Mouse (Mus musculus) left cerebral cortex, adult 9 months (tissue): ENCODE results near the gene Far1.
A peak's percentile ranks its signal among the peaks of the same experiment; 100 is the strongest.

Experiments used
- DNase-seq, 2 experiments: peaks; one replicate each; pipeline ENCODE4 v3.0.0; 2022; ENCODE audit warnings: low spot score in 2 of 2

Far1 gene

DNA sequence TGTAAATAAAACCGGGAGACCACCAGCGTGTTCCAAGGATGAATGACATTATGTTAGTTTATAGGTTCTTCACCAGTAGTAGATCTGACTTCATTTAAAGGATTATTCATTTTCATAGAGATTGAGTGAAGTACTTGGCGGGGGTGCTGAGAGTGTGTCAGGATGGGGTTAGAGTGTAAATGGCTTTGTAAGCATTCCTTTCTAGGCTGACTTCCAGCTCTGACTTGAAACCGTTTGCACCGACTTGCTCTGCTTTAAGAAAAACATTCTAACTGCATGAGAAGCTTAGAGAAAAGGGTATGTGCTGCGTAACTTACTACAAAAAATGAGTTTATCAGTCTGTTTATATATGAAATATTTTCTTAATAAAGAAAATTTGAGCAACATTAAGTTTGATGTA, 57.5 kb downstream of the Far1 start:
- no peak for DNase-seq

DNA sequence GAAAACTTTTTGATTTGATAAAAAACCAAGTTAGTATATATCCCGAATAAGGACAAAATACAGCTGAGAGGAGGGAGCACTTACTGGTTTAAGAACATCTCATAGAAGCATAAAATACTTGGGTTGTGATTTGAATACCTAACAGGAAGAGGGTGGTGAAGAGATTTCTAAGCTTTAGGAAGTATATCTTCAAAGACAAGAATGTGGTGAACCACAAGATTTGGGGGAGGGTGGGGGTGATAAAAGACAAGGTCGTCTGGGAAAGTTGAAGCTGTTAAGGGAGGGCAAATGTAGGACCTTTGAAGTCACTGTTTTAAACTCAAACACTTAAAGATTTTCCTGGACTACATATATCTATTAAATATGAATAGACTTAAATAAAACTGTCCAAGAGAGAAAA, 59.1 kb downstream of the Far1 start:
- DNase-seq = no peak

DNA sequence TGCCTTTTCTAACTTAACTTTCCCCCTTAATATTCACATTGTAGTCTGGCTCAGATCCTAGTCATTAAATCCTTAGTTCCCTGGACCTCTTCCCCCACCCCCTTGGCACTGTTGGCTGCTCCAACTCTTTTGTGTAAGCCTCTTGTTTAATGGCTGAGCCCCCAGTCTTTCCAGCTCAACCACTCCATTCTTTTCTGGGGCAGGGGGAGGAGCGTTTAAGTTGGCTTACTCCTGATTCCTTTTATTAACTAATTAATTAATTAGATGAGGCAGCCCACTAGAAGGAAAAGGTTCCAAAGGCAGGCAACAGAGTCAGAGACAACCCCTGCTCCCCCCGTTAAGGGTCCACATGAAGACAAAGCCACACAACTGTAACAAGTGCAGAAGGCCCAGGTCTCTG, 68.5 kb downstream of the Far1 start:
- no peak for DNase-seq

DNA sequence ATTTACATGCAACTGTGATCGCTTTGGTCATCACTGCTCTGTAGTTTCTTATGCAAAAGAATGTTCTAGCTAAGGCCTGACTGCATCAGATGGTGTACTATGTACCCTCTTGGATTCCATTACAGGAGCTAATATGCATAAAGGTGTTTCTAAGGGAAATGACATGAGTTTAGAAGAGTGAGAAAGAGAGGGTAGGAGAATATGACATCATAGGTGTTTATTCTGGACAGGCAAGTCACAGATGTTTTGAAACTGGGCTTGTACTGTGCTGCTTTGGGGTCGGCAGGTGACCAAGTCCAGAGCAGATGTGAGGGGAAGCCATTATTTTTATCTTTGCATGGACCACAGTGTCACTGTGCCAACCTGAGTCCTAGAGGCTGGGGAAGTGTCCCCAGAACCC, 75.6 kb downstream of the Far1 start:
- no peak for DNase-seq

DNA sequence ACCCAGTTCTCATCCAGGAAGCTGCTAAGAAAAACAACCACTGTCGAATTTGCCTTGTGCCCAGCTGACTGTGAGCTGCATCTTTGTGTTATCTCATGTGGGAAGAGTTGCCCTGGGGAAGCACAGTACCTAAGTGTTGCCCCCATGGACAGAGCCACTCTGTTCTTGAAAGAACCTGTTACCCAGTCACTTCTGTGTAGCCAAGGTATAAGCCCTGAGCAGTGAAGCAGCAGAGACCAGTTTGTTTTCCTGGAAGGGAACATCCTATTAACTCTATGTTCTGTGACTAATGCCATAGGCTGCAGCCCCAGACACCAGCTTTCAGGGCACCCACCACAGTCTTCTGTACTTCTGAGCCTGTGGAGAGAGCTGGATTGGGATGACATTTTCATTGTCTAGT, 76.7 kb downstream of the Far1 start:
- no peak for DNase-seq

DNA sequence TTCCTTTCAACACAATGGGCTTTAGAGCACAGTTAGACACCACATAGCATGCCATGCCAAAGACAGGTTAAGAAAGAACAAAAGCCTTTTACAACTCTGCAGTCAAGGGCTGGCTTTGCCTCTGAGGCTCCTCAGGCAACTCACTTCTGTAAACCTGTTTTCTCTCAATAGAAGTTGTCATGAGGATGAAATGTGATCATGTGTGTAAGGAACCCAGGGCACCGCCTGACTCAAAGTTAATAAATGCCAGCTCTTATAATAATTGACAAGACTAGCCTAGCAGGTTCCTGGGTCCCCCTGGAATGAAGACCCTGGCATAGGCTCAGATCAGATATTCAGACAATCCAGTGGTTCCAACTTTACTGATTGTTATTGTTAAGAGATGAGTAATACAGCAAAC, 77.5 kb downstream of the Far1 start:
- no peak for DNase-seq

DNA sequence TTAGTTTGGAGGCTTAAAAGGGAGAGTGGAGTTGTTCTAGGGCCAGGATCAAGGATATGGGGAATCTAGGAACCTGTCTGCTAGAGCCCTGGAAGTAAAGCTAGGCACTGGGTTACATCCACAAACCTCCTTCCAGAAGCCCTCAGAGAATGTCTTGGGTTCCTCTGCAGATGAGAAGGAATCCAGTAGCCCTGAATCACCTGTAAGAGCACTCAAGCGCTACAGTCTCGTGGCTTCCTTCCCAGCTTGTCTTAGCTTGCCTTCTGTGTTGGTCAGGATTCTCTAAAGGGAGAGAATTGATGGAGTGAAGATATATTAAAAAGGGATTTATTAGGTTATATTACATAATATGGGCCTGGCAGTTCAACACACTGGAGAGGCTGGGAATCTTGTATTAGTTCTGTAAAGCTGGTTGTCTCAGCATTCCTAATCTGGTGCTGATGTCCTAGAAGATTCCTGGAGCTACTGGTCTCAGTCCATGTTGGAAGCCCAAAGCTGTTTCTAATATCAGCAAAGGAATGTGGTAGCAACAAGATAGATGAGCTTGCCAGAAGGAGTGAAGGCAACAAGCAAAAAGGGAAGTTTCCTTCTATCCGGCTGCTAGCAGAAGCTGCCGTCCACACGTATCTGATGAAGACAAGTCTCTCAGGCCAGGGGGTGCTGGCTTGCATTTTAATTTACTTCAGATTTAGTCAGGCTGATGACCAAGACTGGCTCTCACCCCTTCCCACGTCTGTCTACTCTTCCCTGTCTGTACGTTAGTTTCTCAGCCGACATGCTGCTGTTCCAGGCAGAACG, 78.1 kb downstream of the Far1 start:
- DNase-seq = no peak

DNA sequence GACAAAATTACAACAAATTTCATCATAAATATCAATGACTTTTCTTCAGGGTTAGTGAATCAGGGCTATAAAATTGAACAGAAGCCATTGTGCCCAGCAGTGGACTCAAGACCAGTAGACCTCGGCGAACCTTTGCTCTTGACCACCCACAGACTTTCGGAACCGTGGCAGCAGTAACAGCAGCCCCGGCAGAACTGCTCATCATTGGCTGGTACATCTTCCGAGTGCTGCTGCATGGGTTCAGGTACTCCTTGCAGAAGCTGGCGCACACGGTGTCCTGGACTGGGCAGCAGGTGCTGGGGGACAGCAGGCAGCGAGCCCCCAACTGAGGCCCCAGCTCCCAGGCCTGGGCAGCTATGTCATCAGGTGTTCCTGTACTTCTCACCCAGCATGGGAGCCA, 79.1 kb downstream of the Far1 start:
- DNase-seq = no peak

DNA sequence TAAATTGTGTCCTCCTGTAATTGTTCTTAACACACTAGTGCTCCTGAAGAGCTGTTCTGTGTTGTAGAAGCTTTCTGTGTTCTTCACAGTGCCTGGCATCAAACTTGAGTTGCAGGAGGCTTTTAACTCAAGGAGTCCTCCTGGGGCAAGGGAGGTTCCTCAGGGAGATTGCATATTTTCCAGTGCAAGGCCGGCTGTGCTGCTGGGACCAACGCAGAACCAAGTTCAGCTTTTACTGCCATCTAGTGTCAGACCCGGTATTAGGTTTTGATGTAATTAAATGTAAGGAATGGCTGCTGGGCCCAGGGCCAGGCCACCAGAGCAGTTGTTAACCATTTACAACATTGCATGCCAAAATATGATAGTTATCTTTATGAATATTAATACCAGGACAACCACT, 80.7 kb downstream of the Far1 start:
- peak in 1 of 2 experiments; percentile 67 for DNase-seq

DNA sequence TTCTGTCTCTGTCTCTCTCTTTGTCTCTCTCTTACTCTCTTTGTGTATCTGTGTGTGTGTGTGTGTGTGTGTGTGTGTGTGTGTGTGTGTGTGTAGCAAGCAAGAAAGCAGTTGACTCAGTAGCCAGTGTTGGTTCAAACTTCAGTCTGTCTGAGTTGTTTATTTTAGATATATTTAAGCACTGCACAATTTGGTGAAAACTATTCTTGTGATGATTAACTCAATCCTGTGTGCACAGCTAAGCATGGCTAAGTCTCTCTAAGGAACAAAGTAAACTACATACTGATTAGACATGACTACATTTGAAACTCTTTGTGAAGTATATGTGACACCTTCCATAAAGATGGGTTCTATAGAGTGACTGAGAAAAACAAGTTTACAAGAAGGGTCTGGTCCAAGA, 83.6 kb downstream of the Far1 start:
- no peak for DNase-seq

DNA sequence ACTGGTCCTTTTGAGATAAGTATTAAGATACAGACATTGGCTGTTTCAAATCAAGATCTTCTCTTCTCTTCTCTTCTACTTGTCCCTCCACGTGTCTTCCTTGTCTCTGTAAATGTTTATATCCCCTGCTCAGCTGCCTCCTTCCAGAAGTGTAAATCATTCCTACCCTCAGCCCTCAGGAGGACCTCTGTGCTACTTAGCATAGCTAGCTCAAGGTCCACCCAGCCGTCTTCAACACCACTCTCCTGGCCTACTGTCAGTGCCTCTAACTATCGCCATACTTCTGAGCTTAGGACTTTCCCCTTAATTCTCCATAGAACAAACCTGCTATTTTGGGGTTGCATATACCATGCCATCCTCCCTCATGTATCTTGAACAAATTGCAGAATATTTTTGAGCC, 88.2 kb downstream of the Far1 start:
- no peak for DNase-seq

DNA sequence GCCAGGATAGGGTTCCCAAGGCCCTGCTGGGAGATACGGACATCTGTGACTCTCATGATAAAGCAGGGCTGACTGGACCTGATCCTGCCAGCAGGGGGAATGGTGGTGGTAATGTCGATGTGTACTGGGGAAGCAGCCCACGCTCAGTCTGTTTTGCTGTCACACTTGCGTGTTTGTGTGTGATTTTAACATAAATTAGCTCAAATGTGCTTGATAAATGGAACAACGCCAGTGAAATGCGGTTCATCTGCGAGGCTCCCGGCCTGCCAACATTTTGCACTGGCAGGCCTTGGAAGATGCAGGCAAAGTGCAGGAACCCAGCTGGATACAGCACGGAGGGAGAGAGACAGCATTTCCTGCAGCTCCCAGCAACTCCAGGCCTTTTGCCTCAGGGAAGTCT, 94.3 kb downstream of the Far1 start:
- DNase-seq = peak in 1 of 2 experiments; percentile 76

DNA sequence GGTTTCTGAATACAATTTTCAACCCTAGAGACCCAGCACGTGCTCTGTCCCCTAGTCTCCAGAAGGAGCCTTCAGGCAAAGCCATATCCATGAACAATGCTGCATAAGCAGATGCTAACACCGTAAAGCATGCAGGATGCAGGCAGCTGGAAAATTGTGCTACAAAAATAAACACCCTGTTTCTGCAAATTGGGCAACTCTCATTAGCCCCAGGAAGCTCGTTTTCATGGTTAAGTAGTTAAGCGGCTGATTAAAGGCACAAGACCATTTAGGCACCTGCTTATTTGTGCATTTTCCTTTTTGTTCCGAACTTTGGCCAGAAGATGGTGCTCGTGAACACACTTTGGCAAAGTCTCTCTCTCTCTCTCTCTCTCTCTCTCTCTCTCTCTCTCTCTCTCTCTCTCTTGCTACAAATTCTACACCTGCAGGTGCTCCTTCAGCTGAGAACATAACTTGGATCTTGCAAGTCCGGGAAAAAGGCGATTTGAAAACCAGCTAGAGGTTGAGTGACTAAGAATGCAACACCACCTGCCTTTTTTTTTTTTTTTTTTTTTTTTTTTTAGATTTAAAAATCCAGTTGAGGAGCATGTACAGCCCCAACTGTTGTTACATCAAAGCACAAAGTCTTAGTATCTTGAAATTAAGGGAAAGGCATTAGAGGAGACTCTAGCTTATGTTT, 95.5 kb downstream of the Far1 start:
- peak in 1 of 2 experiments; percentile 76 for DNase-seq

DNA sequence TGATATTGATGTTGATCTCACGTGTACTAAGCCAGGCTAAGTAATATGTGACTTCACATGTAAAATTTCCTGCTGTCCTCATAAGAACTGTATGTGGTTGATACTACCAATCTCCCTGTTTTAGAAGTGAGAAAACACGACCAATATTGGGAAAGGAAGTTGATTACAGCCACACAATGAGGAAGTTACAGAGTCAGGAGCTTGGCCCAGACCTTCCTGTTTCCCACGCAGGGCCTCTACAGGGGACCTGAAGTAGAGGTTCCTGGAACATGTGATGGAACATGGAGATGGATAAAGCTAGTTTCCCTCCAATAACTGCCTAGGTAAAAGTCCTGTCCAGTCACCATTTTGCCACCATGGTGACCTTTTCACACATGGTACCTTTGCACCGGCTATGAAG, 99.0 kb downstream of the Far1 start:
- no peak for DNase-seq

DNA sequence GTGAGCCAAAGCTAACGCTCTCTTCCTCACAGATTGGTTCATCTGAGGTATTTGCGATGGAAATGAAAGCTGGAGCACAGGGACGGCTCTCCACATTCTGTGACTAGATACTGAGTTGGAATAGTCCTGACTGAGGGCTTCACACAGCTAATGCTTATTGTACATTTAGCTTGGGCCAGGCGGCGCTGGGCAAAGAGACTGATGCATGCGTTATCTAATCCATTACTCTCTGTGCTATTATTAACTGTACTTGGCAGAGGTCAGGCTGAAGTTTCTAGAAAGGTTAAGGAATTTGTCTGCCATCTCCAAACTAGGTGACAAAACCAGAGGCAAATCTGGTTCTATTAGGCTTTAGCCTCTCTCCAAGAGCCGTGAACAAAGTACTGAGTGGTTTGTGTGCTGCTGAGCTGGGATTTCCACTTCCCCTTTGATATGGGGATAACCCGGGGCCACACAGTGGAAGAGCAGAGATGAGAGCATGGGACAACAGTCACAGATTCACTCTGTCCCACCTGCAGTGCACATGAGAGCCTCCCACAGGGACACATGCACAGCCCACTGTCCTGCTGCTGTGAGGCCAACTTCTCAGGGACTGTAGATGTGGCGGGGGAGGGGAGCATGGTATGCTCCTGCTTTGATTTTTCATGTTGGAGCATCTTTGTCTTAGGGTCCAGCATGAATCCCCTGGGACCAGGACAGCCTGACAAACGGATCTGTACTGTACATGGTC, 100.7 kb downstream of the Far1 start:
- no peak for DNase-seq

DNA sequence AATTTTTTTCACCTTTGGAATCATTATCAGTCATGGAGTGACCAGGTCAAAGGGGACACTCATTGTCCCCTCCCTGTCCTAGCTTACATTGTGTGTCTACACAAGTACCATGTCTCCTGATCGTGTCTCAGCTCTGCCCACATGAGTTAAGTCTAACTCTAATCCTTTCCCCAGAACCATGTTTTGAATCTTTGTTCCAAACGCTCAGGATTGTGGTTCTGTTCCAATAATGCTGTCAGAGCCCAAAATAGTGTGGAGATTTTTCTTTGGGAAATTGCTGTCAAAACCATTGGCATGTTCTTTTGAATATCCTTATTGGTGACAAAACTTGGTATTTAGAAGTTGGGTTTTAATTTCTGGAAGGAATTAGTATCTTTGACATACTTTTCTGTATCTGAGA, 105.5 kb downstream of the Far1 start:
- peak in 1 of 2 experiments; percentile 7 for DNase-seq

DNA sequence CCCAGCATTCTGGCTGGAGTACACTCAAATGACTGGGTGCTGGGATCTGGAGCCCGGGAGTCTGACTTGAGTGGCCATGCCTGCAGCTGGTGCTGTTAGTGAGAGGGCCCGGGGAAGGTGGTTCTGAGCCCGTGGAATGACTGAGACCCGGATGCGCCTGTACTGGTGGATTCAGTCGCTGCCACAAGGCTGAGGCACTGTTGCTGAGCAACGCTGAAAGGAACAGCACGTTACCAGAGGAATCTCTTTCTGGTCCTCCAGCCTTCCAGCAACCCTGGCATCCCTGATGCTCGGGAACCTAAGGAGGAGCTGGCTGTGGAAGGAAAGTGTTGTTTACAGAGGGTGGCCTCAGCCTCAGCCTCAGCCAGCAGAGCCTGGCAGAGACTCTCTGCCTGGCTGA, 106.1 kb downstream of the Far1 start:
- DNase-seq = peak in 1 of 2 experiments; percentile 52
